ENCODE assay signal across 14 mouse cellular contexts in the genomic region with DNA sequence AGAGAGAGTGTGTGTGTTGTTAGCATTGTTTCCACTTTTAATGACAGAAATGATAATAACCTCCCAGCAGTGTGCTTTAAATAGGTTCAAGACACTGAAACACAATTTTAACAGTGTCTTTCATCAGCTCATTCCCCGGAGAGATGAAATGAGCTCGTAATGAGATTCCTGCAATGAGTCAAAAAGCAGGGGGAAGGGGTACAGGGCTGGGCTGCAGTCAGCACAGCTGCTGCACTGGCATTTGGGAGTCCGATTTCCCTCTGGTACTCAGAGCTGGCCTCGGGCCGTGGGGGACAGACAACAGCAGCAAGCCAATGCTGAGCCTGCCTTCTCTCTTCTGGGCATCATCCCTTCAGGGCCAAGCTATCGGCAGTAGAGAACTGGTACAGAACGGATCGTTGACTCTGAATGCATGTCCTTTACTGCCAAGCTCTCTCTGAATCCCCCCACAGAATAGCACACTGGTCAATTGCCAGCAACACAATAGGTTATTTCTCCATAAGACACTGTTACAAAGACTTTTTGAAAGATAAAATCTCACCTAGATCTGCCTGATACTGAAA. TPM values are rescaled to one million over a fixed set of nuclear protein-coding genes. Genes with fewer than 3 reads are reported as not detected.
DNase-seq lines count a peak whose midpoint lies in the region; ATAC-seq and TF ChIP-seq lines count a peak whose summit lies in the region.
"Had no signal": no experiment of that assay in that cellular context is flagged by ENCODE, and none has a peak within 500 bp of the region (broad histone marks: within the 10 kb centered on the region; RNA-seq: fewer than 3 reads in every experiment).

No protein-coding gene starts in this region.

- WGBS in midbrain, postnatal 0 days: 16% methylated on average over 8 of the region's 8 CpGs
- WGBS in kidney, embryonic 15.5 days: 54% methylated on average over 8 of the region's 8 CpGs

- no peak overlapping the region for H3K27ac ChIP-seq in midbrain, postnatal 0 days (ENCODE audit: low read depth, low read length)
- no peak overlapping the region for H3K27ac ChIP-seq in kidney, embryonic 15.5 days
- H3K27ac ChIP-seq: forebrain, embryonic 13.5 days; heart, embryonic 13.5 days had no signal

- no peaks in the 10 kb centered on the region for H3K9me3 ChIP-seq in midbrain, postnatal 0 days (ENCODE audit: low read length)
- H3K9me3 ChIP-seq in kidney, embryonic 15.5 days (replicated peaks): no peaks in the 10 kb centered on the region
- H3K9me3 ChIP-seq: forebrain, embryonic 13.5 days; heart, embryonic 13.5 days had no signal

- ATAC-seq in midbrain, postnatal 0 days (ENCODE audit: low FRiP score): no peak
- no peak for ATAC-seq in kidney, embryonic 15.5 days (replicated peaks; ENCODE audit: low FRiP score)
- ATAC-seq: forebrain, embryonic 13.5 days; intestine, postnatal 0 days had no signal

- no peaks in the 10 kb centered on the region for H3K36me3 ChIP-seq in midbrain, postnatal 0 days (ENCODE audit: insufficient read depth, low read length)
- no peaks in the 10 kb centered on the region for H3K36me3 ChIP-seq in kidney, embryonic 15.5 days
- H3K36me3 ChIP-seq: heart, embryonic 13.5 days had no signal

- no peak overlapping the region for H3K4me2 ChIP-seq in midbrain, postnatal 0 days (ENCODE audit: low read depth, low read length, poor library complexity, severe bottlenecking)
- H3K4me2 ChIP-seq in kidney, embryonic 15.5 days: no peak overlapping the region
- H3K4me2 ChIP-seq: forebrain, embryonic 13.5 days; heart, embryonic 13.5 days; liver, embryonic 11.5 days had no signal

- intact Hi-C loops in heart, postnatal 36 days (cut with DNase I): no loop called here

- no peak overlapping the region for H3K9ac ChIP-seq in midbrain, postnatal 0 days (replicated peaks; ENCODE audit: low read length, poor library complexity, severe bottlenecking)
- no peak overlapping the region for H3K9ac ChIP-seq in kidney, embryonic 15.5 days
- H3K9ac ChIP-seq: forebrain, embryonic 13.5 days; heart, embryonic 13.5 days had no signal

- TF ChIP-seq CTCF in midbrain, postnatal 0 days (IDR thresholded peaks at IDR 0.05): no peak

- H3K4me1 ChIP-seq in midbrain, postnatal 0 days (ENCODE audit: insufficient read depth, low read length): 0 out of 2 replicates have a peak, but pooled peaks cover 5% of the 10 kb centered on the region
- H3K4me1 ChIP-seq in kidney, embryonic 15.5 days: no peaks in the 10 kb centered on the region
- H3K4me1 ChIP-seq: heart, embryonic 13.5 days had no signal

- H3K4me3 ChIP-seq in midbrain, postnatal 0 days (ENCODE audit: low read depth, low read length): no peak overlapping the region
- H3K4me3 ChIP-seq in kidney, embryonic 15.5 days (replicated peaks): no peak overlapping the region
- H3K4me3 ChIP-seq: forebrain, embryonic 13.5 days; heart, embryonic 13.5 days had no signal

- DNase-seq in heart, adult 11 months: peak; percentile 28
- DNase-seq in heart, postnatal 36 days: no peak
- peak; percentile 26 for DNase-seq in NIH3T3 (ENCODE audit: low read depth)
- DNase-seq in forelimb bud, embryonic 11.5 days (ENCODE audit: low read depth, low spot score): peak; percentile 24
- DNase-seq in midbrain, postnatal 0 days (ENCODE audit: low spot score): peak; percentile 58
- no peak for DNase-seq in thymus, postnatal 14 days
- DNase-seq in urinary bladder, postnatal 4 days (ENCODE audit: low spot score in 2 of 2): no peak
- DNase-seq: layer of hippocampus, adult 9-11 months; lung, postnatal 36 days had no signal

- no peaks in the 10 kb centered on the region for H3K27me3 ChIP-seq in midbrain, postnatal 0 days (ENCODE audit: insufficient read depth, low read length)
- H3K27me3 ChIP-seq in kidney, embryonic 15.5 days: no peaks in the 10 kb centered on the region
- H3K27me3 ChIP-seq: forebrain, embryonic 13.5 days; heart, embryonic 13.5 days had no signal

RNA-seq across cellular contexts. Expression of gene Chchd3, which starts 34.7 kb away (rescaled TPM):
- 100 to 1,000 TPM; 572 to 581 TPM for total RNA-seq in heart, postnatal 36 days (2021)
- 77.8 and 93.5 TPM in 2 replicates for total RNA-seq in midbrain, postnatal 0 days (2014; rRNA removed)
- polyA plus RNA-seq in midbrain, postnatal 0 days (2015; fragmentation: Nextera tagmentation; extraction: Ambion mirVana): 107 and 115 TPM in 2 replicates
- 116 and 117 TPM in 2 replicates for polyA plus RNA-seq in kidney, embryonic 15.5 days (2015; fragmentation: Nextera tagmentation; extraction: Ambion mirVana)

Comparison
In these comparisons a context has a peak if more than half of its experiments do, and no peak if none do; other contexts are left out.
1. DNase-seq: peak in heart, adult 11 months (single experiment), NIH3T3 (single experiment), forelimb bud, embryonic 11.5 days (single experiment) and midbrain, postnatal 0 days (single experiment); none in heart, postnatal 36 days (0 of 2), thymus, postnatal 14 days (single experiment) and urinary bladder, postnatal 4 days (0 of 2).